Mouse (Mus musculus): ENCODE measurements at regions not wholly inside any gene's neighbourhood (a gene's known extent, or its start where the extent isn't known, plus 50 kb on each side); places are given as distances from the start of the nearest gene placed in this dataset.

- DNase-seq (ENCODE audit: low read depth, low spot score): no peak
Observed at GRCm38 (mm10) chr3:60409283-60409633, 63.4 kb upstream of the Mbnl1 start.

DNA sequence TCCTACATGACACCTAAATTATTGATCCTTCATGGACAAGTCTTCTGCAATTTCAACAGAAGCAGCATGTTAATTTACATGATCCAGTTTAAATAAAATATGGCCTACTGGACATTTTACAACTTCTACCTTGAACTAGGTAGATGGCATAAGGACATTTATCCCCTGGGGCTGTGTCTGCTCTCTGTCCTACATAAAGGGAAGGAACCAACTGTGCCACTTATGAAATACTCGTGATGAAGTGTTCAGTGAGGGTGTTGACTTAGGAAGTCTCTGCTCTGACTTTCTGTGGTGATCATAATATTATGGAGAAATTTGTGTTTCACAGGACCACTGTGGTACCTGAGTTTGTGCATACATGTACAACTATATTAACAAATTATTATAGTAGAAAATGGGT lies 60.9 kb upstream of the Mbnl1 start:
- no peak for DNase-seq (ENCODE audit: low read depth, low spot score)

GRCm38 (mm10) chr3:60412206-60412605 lies 60.4 kb upstream of the Mbnl1 start:
- DNase-seq (ENCODE audit: low read depth, low spot score): no peak

- no peak for DNase-seq (ENCODE audit: low read depth, low spot score)
Observed at GRCm38 (mm10) chr3:60413749-60414148, 58.9 kb upstream of the Mbnl1 start.

- DNase-seq (ENCODE audit: low read depth, low spot score): no peak
Observed at GRCm38 (mm10) chr3:60417001-60417400, 55.6 kb upstream of the Mbnl1 start.

DNA sequence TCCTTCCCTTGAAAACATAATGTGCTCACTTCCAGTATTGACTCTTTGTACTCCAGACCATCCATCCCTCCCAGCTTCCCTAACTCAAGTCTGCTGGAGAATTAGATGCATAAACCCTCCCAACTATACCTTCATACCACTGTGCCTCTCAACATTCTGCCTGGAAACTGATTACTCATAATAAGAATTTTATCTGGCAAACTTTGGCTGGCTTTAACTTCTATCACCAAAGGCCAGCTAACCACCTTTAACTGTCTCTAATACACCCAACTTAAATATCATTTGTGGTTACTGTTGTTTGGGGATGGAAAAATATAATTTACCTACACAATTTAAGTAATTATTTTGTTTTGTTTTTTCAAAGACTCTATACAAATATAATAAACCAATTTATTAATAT lies 54.0 kb upstream of the Mbnl1 start:
- DNase-seq (ENCODE audit: low read depth, low spot score): no peak

- DNase-seq (ENCODE audit: low read depth, low spot score): no peak
Observed at GRCm38 (mm10) chr3:60419216-60419615, 53.4 kb upstream of the Mbnl1 start.
